ENCODE assay signal across 48 mouse cellular contexts in genomic region chr9:27357893-27358292, GRCm38 (mm10). TPM values are rescaled to one million over a fixed set of nuclear protein-coding genes. Genes with fewer than 3 reads are reported as not detected.
"Had no signal": no experiment of that assay in that cellular context is flagged by ENCODE, and none has a peak within 500 bp of the region (broad histone marks: within the 10 kb centered on the region; RNA-seq: fewer than 3 reads in every experiment).

No protein-coding gene starts in this region.

- H3K9ac ChIP-seq: heart, embryonic 12.5 days; heart, embryonic 13.5 days; heart, embryonic 15.5 days; hindbrain, embryonic 12.5 days; hindbrain, embryonic 13.5 days; hindbrain, embryonic 14.5 days; hindbrain, embryonic 15.5 days; intestine, embryonic 15.5 days; kidney, embryonic 15.5 days had no signal

- H3K4me3 ChIP-seq: heart, embryonic 10.5 days; heart, embryonic 12.5 days; heart, embryonic 13.5 days; heart, embryonic 15.5 days; hindbrain, embryonic 10.5 days; hindbrain, embryonic 12.5 days; hindbrain, embryonic 13.5 days; hindbrain, embryonic 15.5 days; intestine, embryonic 15.5 days; kidney, embryonic 15.5 days; layer of hippocampus, adult 2 months; left cerebral cortex, adult 2 months had no signal

- DNase-seq: heart, postnatal 10 days; heart, postnatal 14 days; heart, postnatal 36 days; heart, postnatal 4 days; kidney, adult 11 months; kidney, adult 18-20 months; kidney, adult 2 months; kidney, adult 8-10 months; kidney, adult 9 months; kidney, postnatal 10 days; kidney, postnatal 14 days; kidney, postnatal 25 days; kidney, postnatal 36 days; kidney, postnatal 4 days; layer of hippocampus, adult 9-11 months; layer of hippocampus, postnatal 36 days had no signal

- H3K9me3 ChIP-seq: heart, embryonic 10.5 days; heart, embryonic 12.5 days; heart, embryonic 13.5 days; heart, embryonic 15.5 days; hindbrain, embryonic 10.5 days; hindbrain, embryonic 12.5 days; hindbrain, embryonic 13.5 days; hindbrain, embryonic 15.5 days; intestine, embryonic 15.5 days; kidney, embryonic 15.5 days had no signal

- H3K36me3 ChIP-seq: heart, embryonic 10.5 days; heart, embryonic 12.5 days; heart, embryonic 13.5 days; heart, embryonic 15.5 days; hindbrain, embryonic 12.5 days; intestine, embryonic 15.5 days; kidney, embryonic 15.5 days had no signal

- H3K4me2 ChIP-seq: heart, embryonic 11.5 days; heart, embryonic 12.5 days; heart, embryonic 13.5 days; heart, embryonic 15.5 days; hindbrain, embryonic 12.5 days; hindbrain, embryonic 13.5 days; hindbrain, embryonic 14.5 days; hindbrain, embryonic 15.5 days; intestine, embryonic 15.5 days; kidney, embryonic 15.5 days had no signal

- H3K27me3 ChIP-seq: heart, embryonic 12.5 days; heart, embryonic 13.5 days; heart, embryonic 15.5 days; hindbrain, embryonic 12.5 days; hindbrain, embryonic 13.5 days; hindbrain, embryonic 15.5 days; intestine, embryonic 15.5 days; kidney, embryonic 15.5 days had no signal

- H3K4me1 ChIP-seq: heart, embryonic 10.5 days; heart, embryonic 12.5 days; heart, embryonic 13.5 days; heart, embryonic 15.5 days; hindbrain, embryonic 10.5 days; hindbrain, embryonic 12.5 days; hindbrain, embryonic 13.5 days; hindbrain, embryonic 15.5 days; intestine, embryonic 15.5 days; kidney, embryonic 15.5 days had no signal

- H3K27ac ChIP-seq: heart, embryonic 10.5 days; heart, embryonic 13.5 days; heart, embryonic 15.5 days; hindbrain, embryonic 10.5 days; hindbrain, embryonic 12.5 days; hindbrain, embryonic 13.5 days; hindbrain, embryonic 14.5 days; hindbrain, embryonic 15.5 days; hindbrain, postnatal 0 days; intestine, embryonic 15.5 days; kidney, embryonic 15.5 days; kidney, postnatal 0 days; layer of hippocampus, adult 2 months; left cerebral cortex, adult 2 months had no signal

RNA-seq across cellular contexts. Expression of gene Spata19, which starts 38.7 kb away (rescaled TPM):
- total RNA-seq: heart, postnatal 10 days; heart, postnatal 14 days; heart, postnatal 25 days; heart, postnatal 36 days; heart, postnatal 4 days; hematopoietic stem cell, adult 5-6 weeks; hindbrain, postnatal 0 days; layer of hippocampus, adult 2 months; layer of hippocampus, postnatal 10 days; layer of hippocampus, postnatal 14 days; layer of hippocampus, postnatal 25 days; layer of hippocampus, postnatal 36 days had no signal
- polyA plus RNA-seq: heart, embryonic 10.5 days; heart, embryonic 11.5 days; heart, embryonic 12.5 days; heart, embryonic 13.5 days; heart, embryonic 14.5 days; heart, embryonic 15.5 days; heart, embryonic 16.5 days; heart, postnatal 0 days; hindbrain, embryonic 10.5 days; hindbrain, embryonic 11.5 days; hindbrain, embryonic 12.5 days; hindbrain, embryonic 13.5 days; hindbrain, embryonic 15.5 days; hindbrain, embryonic 16.5 days; hindbrain, postnatal 0 days; inflammation-experienced regulatory T-cells, adult 6 months; intestine, embryonic 14.5 days; intestine, embryonic 15.5 days; intestine, embryonic 16.5 days; intestine, postnatal 0 days; kidney, adult 2 months; kidney, embryonic 14.5 days; kidney, embryonic 15.5 days; kidney, embryonic 16.5 days; kidney, postnatal 0 days had no signal
